Comparison of ENCODE assay signal across 11 mouse cellular contexts in genomic region chr10:108679675-108680390, GRCm38 (mm10). TPM values are rescaled to one million over a fixed set of nuclear protein-coding genes. Genes with fewer than 3 reads are reported as not detected.
DNase-seq lines count a peak whose midpoint lies in the region; ATAC-seq and TF ChIP-seq lines count a peak whose summit lies in the region.
"Had no signal": no experiment of that assay in that cellular context is flagged by ENCODE, and none has a peak within 500 bp of the region (broad histone marks: within the 10 kb centered on the region; RNA-seq: fewer than 3 reads in every experiment).

No protein-coding gene starts in this region.

- H3K9me3 ChIP-seq in forebrain, embryonic 12.5 days = no peaks in the 10 kb centered on the region
- H3K9me3 ChIP-seq in midbrain, postnatal 0 days (ENCODE audit: low read length) = no peaks in the 10 kb centered on the region
- H3K9me3 ChIP-seq: embryonic facial prominence, embryonic 15.5 days had no signal

- peak; percentile 70 for ATAC-seq in forebrain, embryonic 12.5 days (ENCODE audit: low FRiP score)
- peak; percentile 48; the same call in 1 of the 2 replicates for ATAC-seq in midbrain, postnatal 0 days (ENCODE audit: low FRiP score)
- no peak for ATAC-seq in monocyte, adult 5-6 weeks (replicated peaks; ENCODE audit: insufficient number of reproducible peaks, low FRiP score, low TSS enrichment, poor library complexity, severe bottlenecking)

- H3K4me2 ChIP-seq in forebrain, embryonic 12.5 days = no peak overlapping the region
- no peak overlapping the region for H3K4me2 ChIP-seq in midbrain, postnatal 0 days (ENCODE audit: low read depth, low read length, poor library complexity, severe bottlenecking)
- H3K4me2 ChIP-seq: embryonic facial prominence, embryonic 15.5 days had no signal

- intact Hi-C loops in left cerebral cortex, adult 2 months (cut with DNase I) = loop anchor here (10.0 kb wide), 1 partner anchor 225 kb away; no protein-coding TSS in a partner anchor
- intact Hi-C loops in left cerebral cortex, postnatal 36 days (cut with DNase I) = no loop called here

- no peak overlapping the region for H3K4me3 ChIP-seq in left cerebral cortex, adult 2 months
- no peak overlapping the region for H3K4me3 ChIP-seq in forebrain, embryonic 12.5 days (replicated peaks)
- H3K4me3 ChIP-seq in midbrain, postnatal 0 days (ENCODE audit: low read depth, low read length) = no peak overlapping the region
- H3K4me3 ChIP-seq: embryonic facial prominence, embryonic 15.5 days had no signal

- peak overlapping the region; percentile 81 for H3K27ac ChIP-seq in left cerebral cortex, adult 2 months
- H3K27ac ChIP-seq in forebrain, embryonic 12.5 days = peak overlapping the region; percentile 46; the same call in 1 of the 2 replicates
- H3K27ac ChIP-seq in midbrain, postnatal 0 days (ENCODE audit: low read depth, low read length) = no peak overlapping the region; the same call in 1 of the 2 replicates
- H3K27ac ChIP-seq: embryonic facial prominence, embryonic 15.5 days had no signal

- WGBS in forebrain, embryonic 12.5 days = 58% methylated on average over 14 of the region's 14 CpGs
- 47% methylated on average over 14 of the region's 14 CpGs for WGBS in midbrain, postnatal 0 days

- H3K4me1 ChIP-seq in forebrain, embryonic 12.5 days = peaks cover 17% of the 10 kb centered on the region
- peaks cover 6% of the 10 kb centered on the region for H3K4me1 ChIP-seq in midbrain, postnatal 0 days (ENCODE audit: insufficient read depth, low read length)
- H3K4me1 ChIP-seq: embryonic facial prominence, embryonic 15.5 days had no signal

- no peak for TF ChIP-seq CTCF in left cerebral cortex, adult 2 months (IDR thresholded peaks at IDR 0.05)
- TF ChIP-seq CTCF in midbrain, postnatal 0 days (IDR thresholded peaks at IDR 0.05) = peak; percentile 32; the same call in 1 of the 2 replicates

- H3K27me3 ChIP-seq in forebrain, embryonic 12.5 days = no peaks in the 10 kb centered on the region
- no peaks in the 10 kb centered on the region for H3K27me3 ChIP-seq in midbrain, postnatal 0 days (ENCODE audit: insufficient read depth, low read length)
- H3K27me3 ChIP-seq: embryonic facial prominence, embryonic 15.5 days had no signal

- no peak overlapping the region for H3K9ac ChIP-seq in forebrain, embryonic 12.5 days
- no peak overlapping the region for H3K9ac ChIP-seq in midbrain, postnatal 0 days (replicated peaks; ENCODE audit: low read length, poor library complexity, severe bottlenecking)
- H3K9ac ChIP-seq: embryonic facial prominence, embryonic 15.5 days had no signal

- peak; percentile 11 to 37 for DNase-seq in adrenal gland, adult (ENCODE audit: inconsistent age in 2 of 2, low spot score in 1 of 2)
- no peak for DNase-seq in adrenal gland, postnatal 4 days (ENCODE audit: low spot score in 2 of 2)
- peak in 1 of 2 experiments; percentile 66 for DNase-seq in left cerebral cortex, adult 2 months (ENCODE audit: extremely low spot score in 1 of 2, low spot score in 2 of 2)
- no peak for DNase-seq in left cerebral cortex, postnatal 36 days (ENCODE audit: low spot score in 2 of 2)
- peak; percentile 69 for DNase-seq in midbrain, postnatal 0 days (ENCODE audit: low spot score)
- DNase-seq in Muller cell, postnatal 12 days (ENCODE audit: inconsistent ontology term) = no peak

- no peaks in the 10 kb centered on the region for H3K36me3 ChIP-seq in forebrain, embryonic 12.5 days (replicated peaks)
- H3K36me3 ChIP-seq in midbrain, postnatal 0 days (ENCODE audit: insufficient read depth, low read length) = no peaks in the 10 kb centered on the region
- H3K36me3 ChIP-seq: embryonic facial prominence, embryonic 15.5 days had no signal

RNA-seq across cellular contexts. Expression of gene Gm5136, which starts 20.1 kb away (rescaled TPM):
- not detected for total RNA-seq in adrenal gland, postnatal 4 days (2021)
- total RNA-seq in left cerebral cortex, adult 2 months (2021) = 1 to 10 TPM; 3.2 to 4.0 TPM
- 1 to 10 TPM; 1.1 to 5.6 TPM for total RNA-seq in left cerebral cortex, postnatal 36 days (2021)
- polyA plus RNA-seq in forebrain, embryonic 12.5 days (2016; fragmentation: Nextera tagmentation; extraction: Ambion mirVana) = 0.13 and 0.28 TPM in 2 replicates
- 0.16 and 0.33 TPM in 2 replicates for total RNA-seq in midbrain, postnatal 0 days (2014; rRNA removed)
- polyA plus RNA-seq in midbrain, postnatal 0 days (2015; fragmentation: Nextera tagmentation; extraction: Ambion mirVana) = not detected in 2 replicates
- 0.96 TPM in 1 of 3 replicates, not detected in the others for total RNA-seq in monocyte, adult 5-6 weeks (2017)
- total RNA-seq: hematopoietic stem cell, adult 5-6 weeks had no signal
- polyA plus RNA-seq: embryonic facial prominence, embryonic 15.5 days; stomach, embryonic 16.5 days had no signal

Comparison
In these comparisons a context has a peak if more than half of its experiments do, and no peak if none do; other contexts are left out.
1. DNase-seq: peak in adrenal gland, adult (2 of 2) and midbrain, postnatal 0 days (single experiment); none in adrenal gland, postnatal 4 days (0 of 2), left cerebral cortex, postnatal 36 days (0 of 2) and Muller cell, postnatal 12 days (single experiment).